Mouse (Mus musculus) midbrain, embryonic 13.5 days (tissue): ENCODE results near the gene Mrpl33. TPM values are rescaled to one million over a fixed set of nuclear protein-coding genes. Genes with fewer than 3 reads are reported as not detected.
A peak's percentile ranks its signal among the peaks of the same experiment; 100 is the strongest.
"Not testable (repeated sequence)": the region's sequence is repeated elsewhere in the genome, so short reads cannot be mapped to it uniquely, and the experiment has no call there.

Experiments
- ATAC-seq: fragments of 200-750 bp; cut with Nextera tagmentation; 2 replicates; pipeline ENCODE4 v1.8.0; 2017; ENCODE audit warnings: mild to moderate bottlenecking, moderate TSS enrichment, moderate library complexity
- H3K27ac ChIP-seq: fragments of 300-500 bp; sonication (generic); 2 replicates; pipeline ENCODE4 v1.5.1; 2015; ENCODE audit warnings: inconsistent platforms, mild to moderate bottlenecking, moderate library complexity
- H3K27me3 ChIP-seq: fragments of 300-500 bp; sonication (generic); 2 replicates; pipeline ENCODE4 v1.6.1; 2015; ENCODE audit warnings: mild to moderate bottlenecking, inconsistent platforms
- H3K36me3 ChIP-seq: fragments of 300-500 bp; sonication (generic); 2 replicates; pipeline ENCODE4 v1.6.1; 2015; ENCODE audit warnings: mild to moderate bottlenecking, inconsistent platforms
- H3K4me1 ChIP-seq: fragments of 300-500 bp; sonication (generic); replicated peaks from 2 replicates; pipeline ENCODE4 v1.6.1; 2015; ENCODE audit warnings: inconsistent platforms
- H3K4me2 ChIP-seq: fragments of 300-500 bp; sonication (generic); replicated peaks from 2 replicates; pipeline ENCODE4 v1.6.1; 2015; ENCODE audit warnings: moderate library complexity, mild to moderate bottlenecking, inconsistent platforms
- H3K4me3 ChIP-seq: fragments of 300-500 bp; sonication (generic); replicated peaks from 2 replicates; pipeline ENCODE4 v1.5.1; 2015; ENCODE audit warnings: mild to moderate bottlenecking, inconsistent platforms
- H3K9ac ChIP-seq: fragments of 300-500 bp; sonication (generic); replicated peaks from 2 replicates; pipeline ENCODE4 v1.6.1; 2015; ENCODE audit warnings: mild to moderate bottlenecking, inconsistent platforms
- H3K9me3 ChIP-seq: fragments of 300-500 bp; sonication (generic); 2 replicates; pipeline ENCODE4 v1.6.1; 2016; ENCODE audit warnings: mild to moderate bottlenecking, inconsistent platforms
- WGBS: fragments of 180-500 bp; shearing (Covaris S2); methylation state at CpG from one replicate; pipeline ENCODE4 v1.1.7; 2015; 5-methylcytosine and 5-hydroxymethylcytosine counted together
- polyA plus RNA-seq: library from polyadenylated mRNA; unstranded; fragments of >200 nt; fragmentation: Nextera tagmentation; extraction: Ambion mirVana; gene quantifications from 2 replicates; pipeline ENCODE4 v1.2.1, GENCODE M21; 2015

Mrpl33 gene
- polyA plus RNA-seq, 1 experiment from 2014 or later = 188 TPM

DNA sequence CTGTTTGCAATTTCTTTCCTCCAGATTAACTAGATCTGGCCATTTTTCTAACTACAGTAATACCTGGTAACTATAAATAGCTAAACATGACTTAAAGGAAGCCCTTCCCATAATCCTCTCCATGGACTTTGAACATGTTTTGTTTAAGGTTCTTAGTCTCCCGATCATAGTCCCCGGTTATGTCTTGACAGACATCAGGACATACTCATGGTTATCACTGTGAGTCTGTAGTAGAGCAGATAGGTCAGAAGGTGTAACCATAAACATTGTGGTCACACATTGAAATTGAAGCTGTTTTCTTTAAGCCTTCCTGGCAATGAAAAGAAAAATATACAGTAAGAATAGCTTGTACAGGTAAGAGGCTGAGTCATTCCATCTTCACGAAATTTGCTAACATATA lies 23.0 kb upstream of the Mrpl33 start:
- WGBS = 94% methylated on average over 3 of the region's 3 CpGs
- Histone ChIP-seq H3K36me3 (no peaks in the 10 kb centered on the region), H3K9ac (no peak overlapping the region), H3K27ac (no peak overlapping the region), H3K27me3 (no peaks in the 10 kb centered on the region), H3K4me3 (no peak overlapping the region), H3K4me2 (no peak overlapping the region), H3K4me1 (peaks cover 10% of the 10 kb centered on the region), H3K9me3 (no peaks in the 10 kb centered on the region)
- no peak for ATAC-seq

DNA sequence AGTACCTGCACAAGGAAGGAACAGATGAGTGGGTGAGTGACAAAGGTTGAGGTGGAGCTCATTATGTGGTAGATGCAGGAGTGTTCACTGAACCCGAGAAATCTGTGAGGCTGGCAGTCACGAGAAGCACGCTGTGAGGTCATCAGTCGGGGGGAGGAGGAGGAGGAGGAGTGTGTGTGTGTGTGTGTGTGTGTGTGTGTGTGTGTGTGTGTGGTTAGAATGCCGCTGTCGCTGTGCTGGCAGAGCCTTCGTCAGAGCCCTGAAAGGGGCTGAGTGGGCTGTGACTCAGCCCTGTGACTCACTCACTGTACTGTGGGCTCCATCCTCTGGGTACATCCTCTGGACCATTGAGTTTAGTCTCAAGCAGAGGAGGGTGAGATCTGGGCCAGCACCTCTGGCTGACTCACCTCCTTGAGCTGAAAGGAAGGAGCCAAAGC lies 20.2 kb upstream of the Mrpl33 start:
- Histone ChIP-seq H3K9me3 (no peaks in the 10 kb centered on the region), H3K4me1 (no peaks in the 10 kb centered on the region), H3K9ac (no peak overlapping the region), H3K4me2 (no peak overlapping the region), H3K27ac (no peak overlapping the region), H3K4me3 (no peak overlapping the region), H3K27me3 (no peaks in the 10 kb centered on the region), H3K36me3 (no peaks in the 10 kb centered on the region)
- no peak for ATAC-seq
- 84% methylated on average over 7 of the region's 7 CpGs for WGBS

DNA sequence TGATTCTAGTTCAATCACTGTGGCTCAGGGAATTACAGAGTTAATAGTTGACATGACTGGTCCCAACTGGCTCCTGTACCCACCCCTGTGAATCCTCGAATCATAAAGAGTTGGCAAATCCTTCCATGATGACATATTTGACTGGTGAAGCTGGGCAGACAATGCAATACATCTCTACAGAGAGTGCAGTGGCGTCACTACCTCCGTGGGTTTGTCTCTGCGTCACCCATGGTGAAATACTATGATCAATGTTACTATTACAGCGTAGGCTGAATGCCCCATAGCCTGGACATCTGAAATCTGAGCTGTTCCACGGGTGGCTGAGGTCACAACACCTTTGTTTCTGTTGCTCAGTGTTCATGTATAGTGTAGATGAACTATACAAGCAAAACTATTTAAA lies 15.5 kb upstream of the Mrpl33 start:
- WGBS = 83% methylated on average over 6 of the region's 6 CpGs
- H3K27me3 ChIP-seq = no peaks in the 10 kb centered on the region
- no peak overlapping the region for H3K4me2 ChIP-seq
- H3K27ac ChIP-seq = no peak overlapping the region
- H3K9ac ChIP-seq = no peak overlapping the region
- H3K9me3 ChIP-seq = no peaks in the 10 kb centered on the region
- H3K36me3 ChIP-seq = no peaks in the 10 kb centered on the region
- no peak for ATAC-seq
- no peak overlapping the region for H3K4me3 ChIP-seq
- no peaks in the 10 kb centered on the region for H3K4me1 ChIP-seq

DNA sequence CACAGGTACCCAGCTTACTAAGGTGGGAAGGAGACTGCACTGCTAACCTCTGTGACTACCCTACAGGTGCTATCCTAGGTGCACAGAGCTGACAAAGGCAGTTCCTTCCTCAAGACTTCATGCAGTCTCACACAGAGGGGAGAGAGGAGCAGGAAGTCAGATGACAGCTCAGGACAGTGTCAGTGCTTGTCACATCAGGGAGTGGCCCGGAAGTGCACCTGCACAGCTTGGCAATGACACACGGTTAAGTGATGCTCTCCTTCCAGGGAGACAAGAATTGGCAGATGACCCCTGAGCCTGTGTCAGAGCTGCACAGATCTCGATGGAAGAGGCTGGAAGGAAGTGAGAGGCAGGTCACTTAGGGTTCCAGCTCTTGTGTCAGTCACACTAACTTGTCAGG lies 14.8 kb upstream of the Mrpl33 start:
- Histone ChIP-seq H3K4me1 (no peaks in the 10 kb centered on the region), H3K9ac (no peak overlapping the region), H3K27me3 (no peaks in the 10 kb centered on the region), H3K9me3 (no peaks in the 10 kb centered on the region), H3K4me3 (no peak overlapping the region), H3K4me2 (no peak overlapping the region), H3K36me3 (no peaks in the 10 kb centered on the region), H3K27ac (no peak overlapping the region)
- no peak for ATAC-seq
- WGBS = 78% methylated on average over 3 of the region's 3 CpGs

DNA sequence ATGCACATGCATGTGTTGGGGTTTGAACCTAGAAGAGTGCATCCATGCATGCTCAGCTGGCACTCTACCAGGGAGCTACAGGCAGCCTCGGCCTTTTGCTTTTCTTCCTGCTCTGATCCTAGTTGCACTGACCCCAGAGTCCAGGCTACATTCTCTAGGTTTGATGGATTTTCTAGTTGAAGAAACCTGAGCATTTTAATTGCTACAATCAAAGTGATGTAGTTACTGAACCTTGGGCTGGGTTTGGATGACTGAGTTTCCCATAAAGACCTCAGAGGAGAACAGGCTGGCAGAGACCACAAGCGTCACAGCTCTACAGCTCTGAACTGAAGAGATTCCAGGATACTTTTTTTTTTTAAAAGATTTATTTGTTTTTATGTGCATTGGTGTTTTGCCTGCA lies 13.5 kb upstream of the Mrpl33 start:
- H3K27ac ChIP-seq = no peak overlapping the region
- H3K27me3 ChIP-seq = no peaks in the 10 kb centered on the region
- no peak overlapping the region for H3K4me3 ChIP-seq
- H3K36me3 ChIP-seq = no peaks in the 10 kb centered on the region
- no peaks in the 10 kb centered on the region for H3K4me1 ChIP-seq
- WGBS = 82% methylated on average over 2 of the region's 2 CpGs
- H3K9ac ChIP-seq = no peak overlapping the region
- no peak overlapping the region for H3K4me2 ChIP-seq
- H3K9me3 ChIP-seq = no peaks in the 10 kb centered on the region
- ATAC-seq = no peak

DNA sequence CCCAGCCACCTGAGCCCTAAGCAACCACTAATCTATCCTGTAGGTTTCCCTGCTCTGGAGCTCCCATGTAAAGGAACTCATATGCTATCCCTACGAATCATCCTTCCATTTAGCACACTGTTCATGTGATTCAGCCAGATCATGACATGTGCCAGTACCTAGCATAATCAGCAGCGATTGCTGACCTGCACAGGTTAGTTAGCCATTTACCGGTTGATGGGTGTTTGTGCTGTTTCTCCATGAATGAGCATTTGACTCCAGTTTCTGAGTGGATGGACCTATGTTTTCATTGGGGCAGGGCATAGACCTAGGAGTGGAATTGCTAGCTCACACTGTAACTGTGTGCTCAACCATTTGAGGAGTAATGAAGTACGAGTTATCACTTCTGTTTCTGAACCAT lies 11.2 kb upstream of the Mrpl33 start:
- Histone ChIP-seq H3K4me2 (no peak overlapping the region), H3K4me3 (no peak overlapping the region), H3K9ac (no peak overlapping the region), H3K4me1 (no peaks in the 10 kb centered on the region), H3K27me3 (no peaks in the 10 kb centered on the region), H3K27ac (no peak overlapping the region), H3K9me3 (0 out of 2 replicates have a peak, but pooled peaks cover 3% of the 10 kb centered on the region), H3K36me3 (no peaks in the 10 kb centered on the region)
- WGBS = 92% methylated on average over 4 of the region's 4 CpGs
- no peak for ATAC-seq

DNA sequence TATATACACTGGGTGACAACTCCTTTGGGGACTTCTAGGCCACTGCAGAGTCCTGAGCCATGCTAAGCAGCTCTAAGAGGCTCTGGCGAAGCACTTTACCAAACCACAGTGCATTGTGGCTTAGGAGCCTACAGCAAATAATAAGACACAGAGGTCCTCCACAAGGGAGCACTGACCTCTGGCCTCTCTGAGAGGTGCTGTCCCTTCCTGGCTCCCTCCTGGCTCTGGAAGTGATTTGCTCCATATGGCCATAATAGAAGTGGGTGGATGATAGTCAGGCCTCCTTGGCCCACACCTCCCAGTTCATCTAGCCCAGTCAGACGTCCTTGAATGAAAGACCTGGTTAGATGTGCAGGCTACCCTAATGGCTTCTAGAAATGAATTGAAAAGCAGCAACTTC lies 8.7 kb upstream of the Mrpl33 start:
- no peaks in the 10 kb centered on the region for H3K36me3 ChIP-seq
- H3K9ac ChIP-seq = no peak overlapping the region
- 0 out of 2 replicates have a peak, but pooled peaks cover 3% of the 10 kb centered on the region for H3K9me3 ChIP-seq
- H3K27ac ChIP-seq = no peak overlapping the region
- no peak overlapping the region for H3K4me3 ChIP-seq
- no peaks in the 10 kb centered on the region for H3K27me3 ChIP-seq
- ATAC-seq = no peak
- H3K4me1 ChIP-seq = no peaks in the 10 kb centered on the region
- WGBS = 75% methylated on average over 2 of the region's 2 CpGs
- H3K4me2 ChIP-seq = no peak overlapping the region

DNA sequence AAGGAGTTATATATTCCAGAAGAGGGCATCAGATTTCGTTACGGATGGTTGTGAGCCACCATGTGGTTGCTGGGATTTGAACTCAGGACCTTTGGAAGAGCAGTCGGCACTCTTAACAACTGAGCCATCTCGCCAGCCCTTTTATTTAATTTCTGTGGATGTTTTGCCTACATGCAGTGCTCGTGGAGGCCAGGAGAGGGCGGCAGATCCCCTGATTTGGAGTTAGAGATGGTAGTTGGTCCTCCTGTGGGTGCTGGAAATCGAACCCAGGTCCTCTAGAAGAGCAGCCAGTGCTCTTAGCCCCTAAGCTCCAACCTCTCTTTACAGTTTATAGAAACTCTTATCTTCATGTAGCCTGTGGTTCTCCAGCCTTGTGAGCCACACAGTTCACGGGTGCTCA lies 8.1 kb upstream of the Mrpl33 start:
- not testable (repeated sequence) for H3K4me2 ChIP-seq, H3K9me3 ChIP-seq, ATAC-seq, H3K4me3 ChIP-seq, H3K9ac ChIP-seq, H3K4me1 ChIP-seq, H3K27me3 ChIP-seq, H3K27ac ChIP-seq, H3K36me3 ChIP-seq
- 85% methylated on average over 8 of the region's 8 CpGs for WGBS

DNA sequence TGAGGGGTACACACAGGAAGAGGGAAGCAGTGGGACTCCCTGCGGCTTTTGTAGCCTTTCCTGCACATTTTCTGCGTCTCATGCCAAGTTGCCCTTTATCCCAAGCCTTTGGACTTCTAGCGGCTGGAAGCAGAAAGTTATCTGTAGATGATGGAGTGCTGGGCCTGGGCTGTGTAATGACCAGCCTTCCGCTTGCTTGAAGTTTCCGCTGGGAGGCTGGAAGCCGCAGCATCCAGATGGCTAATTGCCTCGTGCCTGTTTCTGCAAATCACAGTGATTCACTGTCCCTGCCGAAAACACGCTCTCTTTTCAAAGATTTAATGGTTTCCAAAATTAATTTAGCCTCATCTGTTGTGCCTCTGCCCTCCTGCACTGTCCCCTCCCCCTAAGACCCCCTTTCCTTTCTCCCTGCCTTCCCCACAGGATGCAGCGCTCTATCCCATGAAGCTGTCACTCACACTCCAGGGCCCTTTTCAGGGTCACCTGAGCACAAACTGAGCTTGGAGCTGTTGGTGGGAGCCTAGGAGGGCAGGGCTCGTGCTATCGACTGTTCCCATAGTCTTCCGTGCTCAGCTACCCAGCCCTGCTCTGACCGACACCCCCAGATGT lies 6.9 kb upstream of the Mrpl33 start:
- no peak for ATAC-seq
- no peak overlapping the region for H3K4me2 ChIP-seq

DNA sequence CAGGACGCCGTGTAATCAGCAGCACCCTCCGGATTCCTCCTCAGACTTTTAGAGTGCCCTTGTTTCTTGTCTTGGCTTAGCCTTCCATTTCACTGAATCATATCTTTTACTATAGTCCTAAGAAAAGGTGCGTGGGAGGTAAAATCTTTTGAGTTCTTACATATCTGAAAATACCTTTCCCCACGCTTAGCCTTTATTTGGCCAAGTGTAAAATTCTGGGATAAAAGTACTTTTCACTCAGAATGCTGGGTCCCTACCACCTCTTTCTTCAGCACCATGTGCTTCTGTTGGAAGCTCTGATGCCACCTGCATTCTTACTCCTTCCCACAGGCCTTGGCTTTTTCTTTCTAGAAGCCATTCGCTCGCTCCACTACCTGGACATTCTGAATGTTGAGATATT lies 5.6 kb upstream of the Mrpl33 start:
- H3K36me3 ChIP-seq = no peaks in the 10 kb centered on the region
- H3K27ac ChIP-seq = no peak overlapping the region
- 0 out of 2 replicates have a peak, but pooled peaks cover 3% of the 10 kb centered on the region for H3K9me3 ChIP-seq
- no peak overlapping the region for H3K4me3 ChIP-seq
- no peak for ATAC-seq
- H3K4me1 ChIP-seq = 0 out of 2 replicates have a peak, but pooled peaks cover 2% of the 10 kb centered on the region
- H3K27me3 ChIP-seq = no peaks in the 10 kb centered on the region
- H3K9ac ChIP-seq = no peak overlapping the region
- no peak overlapping the region for H3K4me2 ChIP-seq
- 98% methylated on average over 7 of the region's 7 CpGs for WGBS

More for the DNA sequence above, 6.9 kb upstream of the Mrpl33 start:
- H3K9me3 ChIP-seq = 0 out of 2 replicates have a peak, but pooled peaks cover 3% of the 10 kb centered on the region
- 79% methylated on average over 14 of the region's 14 CpGs for WGBS
- no peaks in the 10 kb centered on the region for H3K4me1 ChIP-seq
- no peaks in the 10 kb centered on the region for H3K36me3 ChIP-seq
- H3K27ac ChIP-seq = no peak overlapping the region
- H3K4me3 ChIP-seq = no peak overlapping the region
- no peaks in the 10 kb centered on the region for H3K27me3 ChIP-seq
- H3K9ac ChIP-seq = no peak overlapping the region

DNA sequence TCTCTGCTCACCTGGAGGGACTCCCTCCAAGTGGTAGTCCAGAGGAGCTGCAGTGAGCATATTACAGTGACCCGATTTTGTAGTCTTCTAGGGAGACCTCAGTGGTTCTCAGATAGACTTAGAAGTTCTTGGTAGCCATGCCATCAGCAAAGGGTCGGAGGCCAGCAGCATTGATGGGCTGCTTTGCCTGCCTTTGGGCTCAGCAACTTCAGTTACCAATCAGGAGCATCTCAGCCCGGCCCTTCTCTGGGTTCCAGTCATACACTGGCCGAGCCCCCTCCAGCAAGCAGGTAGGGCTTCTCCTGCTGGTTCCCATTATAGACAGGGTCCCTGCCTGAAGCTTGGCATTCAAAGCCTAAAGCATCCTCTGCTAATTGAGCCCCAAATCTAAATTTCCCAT lies 867 bp upstream of the Mrpl33 start:
- Histone ChIP-seq H3K9me3 (no peaks in the 10 kb centered on the region), H3K9ac (no peak overlapping the region), H3K4me2 (no peak overlapping the region), H3K4me3 (no peak overlapping the region), H3K36me3 (no peaks in the 10 kb centered on the region), H3K27ac (no peak overlapping the region), H3K4me1 (peaks cover 13% of the 10 kb centered on the region), H3K27me3 (peaks cover 7% of the 10 kb centered on the region; the same call in 1 of the 2 replicates)
- WGBS = 59% methylated on average over 4 of the region's 4 CpGs
- no peak for ATAC-seq

DNA sequence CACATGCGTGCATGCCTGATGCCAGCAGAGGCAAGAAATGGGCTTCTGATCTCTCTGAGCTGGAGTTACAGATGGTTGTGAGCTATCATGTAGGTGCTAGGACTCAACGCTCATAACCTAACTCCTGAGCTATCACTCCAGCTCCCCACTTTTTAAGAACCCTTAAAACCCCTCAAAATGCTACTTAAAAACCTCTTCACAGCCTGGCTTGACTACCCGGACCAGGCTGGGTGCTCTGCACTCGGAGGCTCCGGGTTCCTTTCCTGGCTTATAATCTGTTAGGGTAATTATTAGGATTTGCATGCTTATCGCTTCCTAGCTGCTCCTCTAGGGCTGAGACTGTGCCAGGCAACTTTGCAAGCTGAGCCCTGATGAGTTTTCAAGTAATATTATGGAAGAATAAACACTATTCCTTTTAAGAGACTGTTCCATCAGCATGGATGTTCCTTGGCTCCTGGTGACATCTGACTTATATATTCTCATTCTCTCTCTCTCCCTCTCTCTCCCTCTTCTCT lies 752 bp downstream of the Mrpl33 start:
- Histone ChIP-seq H3K27ac (no peak overlapping the region), H3K4me3 (no peak overlapping the region), H3K4me1 (peaks cover 13% of the 10 kb centered on the region), H3K4me2 (peak overlapping the region; percentile 62; the same call in 1 of the 2 replicates), H3K9me3 (no peaks in the 10 kb centered on the region), H3K36me3 (no peaks in the 10 kb centered on the region), H3K9ac (no peak overlapping the region), H3K27me3 (peaks cover 7% of the 10 kb centered on the region; the same call in 1 of the 2 replicates)
- no peak for ATAC-seq
- WGBS = 65% methylated on average over 6 of the region's 6 CpGs

DNA sequence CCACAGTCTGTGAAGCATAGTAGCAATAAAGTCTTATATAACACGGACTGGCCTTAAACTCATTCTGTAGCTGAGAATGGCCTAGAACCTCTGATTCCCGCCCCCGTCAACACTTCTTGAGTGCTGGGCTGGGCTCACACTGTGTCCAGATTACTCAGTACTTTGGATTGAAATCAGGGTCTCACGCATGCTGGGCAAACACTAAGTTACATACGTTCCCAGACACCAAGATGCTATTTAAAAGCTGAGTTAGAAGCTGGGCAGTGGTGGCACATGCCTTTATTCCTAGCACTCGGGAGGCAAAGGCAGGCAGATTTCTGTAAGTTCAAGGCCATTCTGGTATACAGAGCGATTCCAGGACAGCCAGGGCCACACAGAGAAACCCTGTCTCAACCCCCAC lies 1.4 kb downstream of the Mrpl33 start:
- Histone ChIP-seq H3K4me1 (peaks cover 13% of the 10 kb centered on the region), H3K36me3 (no peaks in the 10 kb centered on the region), H3K27ac (no peak overlapping the region), H3K4me2 (no peak overlapping the region), H3K9me3 (no peaks in the 10 kb centered on the region), H3K4me3 (no peak overlapping the region), H3K9ac (no peak overlapping the region), H3K27me3 (peaks cover 7% of the 10 kb centered on the region; the same call in 1 of the 2 replicates)
- WGBS = 84% methylated on average over 7 of the region's 7 CpGs
- ATAC-seq = no peak
